Mouse (Mus musculus) ES-Bruce4 (cell line): ENCODE data around the gene Nfya.

ENCODE experiments used
- CTCF ChIP-seq: IDR thresholded peaks from one replicate; pipeline ENCODE4 v1.8.1; 2011; ENCODE audit warnings: low read depth, low read length
- POLR2A ChIP-seq: IDR thresholded peaks from one replicate; pipeline ENCODE4 v1.8.1; 2011; ENCODE audit warnings: low read length; ENCODE audit not compliant: insufficient read depth

DNA sequence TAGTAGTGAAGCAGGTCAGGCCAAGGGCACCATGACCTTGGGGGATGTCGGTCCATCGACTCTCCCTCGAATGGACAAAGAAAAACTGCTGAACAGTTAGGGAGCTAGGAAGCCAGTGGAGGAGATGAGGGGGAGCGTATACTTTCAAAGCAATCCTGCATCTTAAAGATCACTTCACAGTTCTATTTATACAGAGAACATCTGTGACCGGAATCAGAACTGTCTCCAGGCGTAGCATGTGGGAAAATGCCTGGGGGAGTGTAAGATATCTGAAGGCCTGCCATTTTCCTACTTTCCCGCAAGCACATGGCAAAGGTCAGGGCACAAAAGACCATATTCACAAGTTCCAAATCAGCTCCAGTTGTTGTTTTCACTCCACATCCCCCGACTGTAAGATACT is 36.7 kb downstream of the Nfya start:
- TF ChIP-seq CTCF (no peak), POLR2A (no peak)
